Mouse (Mus musculus) telencephalon, adult 2 months (tissue): ENCODE results near the gene Rab19.
"Not testable (repeated sequence)": the region's sequence is repeated elsewhere in the genome, so short reads cannot be mapped to it uniquely, and the experiment has no call there.

Experiments
- DNase-seq: peaks from one replicate; pipeline ENCODE4 v3.0.0-alpha.2; 2011; ENCODE audit warnings: low read depth, low spot score

Gene Rab19

DNA sequence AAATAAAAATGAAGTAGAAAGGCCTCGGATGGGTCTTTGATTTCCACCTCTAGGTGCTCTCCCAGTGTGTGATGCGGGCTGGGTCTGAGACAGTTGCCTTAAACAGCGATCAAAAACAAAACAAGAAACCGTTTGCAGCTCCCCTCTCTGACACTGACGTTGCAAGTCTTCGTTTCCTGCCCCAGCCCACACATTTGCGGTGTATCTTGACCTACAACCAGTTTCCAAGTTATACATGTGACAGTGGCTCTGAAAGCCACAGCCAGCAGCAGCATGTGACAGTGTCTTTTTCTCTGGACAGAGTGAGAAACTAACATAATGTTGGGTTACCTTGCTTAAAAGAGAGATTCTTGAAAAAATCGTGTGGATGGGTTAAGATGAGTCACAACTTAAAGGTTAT is 1.2 kb upstream of the Rab19 start:
- no peak for DNase-seq

DNA sequence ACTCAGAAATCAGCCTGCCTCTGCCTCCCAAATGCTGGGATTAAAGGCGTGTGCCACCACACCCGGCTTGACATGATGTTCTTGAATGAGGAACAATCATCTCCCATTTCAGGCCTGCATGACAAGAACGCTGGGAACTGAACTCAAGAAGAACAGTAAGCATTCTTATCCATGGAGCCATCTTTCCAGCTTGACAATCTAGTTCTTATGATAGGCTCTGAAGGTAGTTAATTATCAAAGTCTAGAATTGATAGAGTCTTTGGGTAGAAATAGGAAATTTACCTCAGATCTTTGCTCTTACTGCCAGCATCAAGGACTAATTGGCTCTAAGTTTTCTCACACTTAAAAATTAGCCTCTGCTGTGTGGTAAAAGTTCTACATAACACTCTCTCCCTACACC is 699 bp upstream of the Rab19 start:
- no peak for DNase-seq

DNA sequence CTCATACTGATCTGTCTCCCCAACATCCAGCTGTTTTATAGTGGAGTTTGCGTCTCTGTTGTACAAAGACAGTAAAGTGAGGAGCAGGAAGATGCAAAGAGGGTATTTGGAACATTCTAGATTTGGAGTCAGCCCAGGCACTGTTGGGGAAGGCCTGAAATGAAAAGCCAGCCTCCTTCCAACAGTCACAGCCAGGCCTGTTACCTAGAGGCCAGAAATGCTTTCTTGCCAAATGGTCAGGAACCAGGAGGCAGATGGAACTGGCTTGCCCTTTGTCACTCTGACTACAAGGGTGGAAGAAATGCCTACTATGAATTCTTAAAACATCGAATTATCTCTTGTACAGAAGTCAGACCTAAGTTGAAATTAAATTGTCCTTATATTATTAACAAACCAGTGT is 9.0 kb downstream of the Rab19 start:
- no peak for DNase-seq

DNA sequence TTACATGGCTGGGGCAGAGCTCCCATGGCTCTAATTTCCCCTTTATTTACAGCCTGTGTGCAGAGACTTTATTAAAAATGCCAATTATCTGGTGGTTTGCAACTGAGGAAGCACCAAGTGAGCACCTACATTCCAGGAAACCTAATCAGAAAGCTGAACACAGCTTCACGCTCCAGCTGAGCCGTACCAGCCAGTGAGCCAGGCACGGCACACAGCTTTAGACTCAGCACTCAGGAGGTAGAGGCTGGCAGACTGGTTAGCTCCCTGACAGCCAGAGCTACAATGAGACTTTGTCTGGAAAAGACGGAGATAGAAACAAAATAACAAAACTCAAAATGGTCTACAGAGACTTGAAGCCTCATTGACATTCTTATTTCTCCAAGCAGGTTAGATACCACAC is 14.5 kb downstream of the Rab19 start:
- DNase-seq = no peak

DNA sequence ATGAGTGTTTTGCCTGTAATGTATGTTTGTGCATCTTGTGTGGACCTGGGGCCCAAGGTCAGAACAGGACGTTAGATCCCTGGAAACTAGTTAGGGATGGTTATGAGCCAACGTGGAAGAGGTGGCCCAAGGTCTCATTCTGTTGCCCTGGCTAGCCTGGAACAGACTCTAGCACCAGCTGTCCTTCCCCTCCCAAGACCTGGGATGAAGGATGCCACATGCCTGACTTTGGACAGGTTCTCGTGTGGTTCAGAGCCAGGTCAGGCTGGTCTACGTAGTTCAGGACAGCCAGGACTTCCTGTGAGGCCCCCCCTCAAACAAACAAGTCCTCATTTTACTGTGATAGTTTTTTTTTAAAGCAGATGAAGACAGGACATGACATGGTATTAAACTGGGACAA is 14.9 kb downstream of the Rab19 start:
- no peak for DNase-seq

DNA sequence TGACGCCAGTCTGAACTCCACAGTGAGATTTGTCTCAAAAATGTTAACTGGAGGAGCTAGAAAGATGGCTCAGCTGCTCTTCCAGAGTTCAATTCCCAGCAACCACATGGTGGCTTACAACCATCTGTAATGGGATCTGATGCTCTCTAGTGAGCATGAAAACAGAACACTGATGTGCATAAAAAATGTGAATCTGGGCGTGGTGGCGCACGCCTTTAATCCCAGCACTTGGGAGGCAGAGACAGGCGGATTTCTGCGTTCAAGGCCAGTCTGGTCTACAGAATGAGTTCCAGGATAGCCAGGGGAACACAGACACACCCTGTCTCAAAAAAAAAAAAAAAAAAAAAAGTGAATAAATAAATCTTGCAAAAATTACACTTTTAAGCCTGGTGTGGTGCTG is 16.1 kb downstream of the Rab19 start:
- no peak for DNase-seq

DNA sequence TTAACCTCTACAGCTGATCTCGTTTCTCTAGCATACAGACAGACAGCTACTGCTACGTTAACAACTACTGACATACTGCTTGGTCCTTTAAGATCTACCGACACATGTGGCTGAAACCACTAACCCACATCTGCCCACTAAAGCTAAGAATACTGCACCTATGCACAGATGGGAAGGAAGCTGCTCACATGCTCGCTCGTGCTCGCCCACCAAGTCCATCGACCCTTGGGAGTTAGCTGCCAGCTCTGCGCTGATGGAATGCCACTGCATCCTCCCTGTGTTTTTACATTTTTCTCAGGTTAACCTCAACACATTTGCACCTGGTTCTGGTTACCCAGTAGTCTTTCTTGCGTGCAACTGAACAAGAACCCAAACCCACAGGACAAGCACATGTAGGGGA is 17.4 kb downstream of the Rab19 start:
- DNase-seq = no peak

DNA sequence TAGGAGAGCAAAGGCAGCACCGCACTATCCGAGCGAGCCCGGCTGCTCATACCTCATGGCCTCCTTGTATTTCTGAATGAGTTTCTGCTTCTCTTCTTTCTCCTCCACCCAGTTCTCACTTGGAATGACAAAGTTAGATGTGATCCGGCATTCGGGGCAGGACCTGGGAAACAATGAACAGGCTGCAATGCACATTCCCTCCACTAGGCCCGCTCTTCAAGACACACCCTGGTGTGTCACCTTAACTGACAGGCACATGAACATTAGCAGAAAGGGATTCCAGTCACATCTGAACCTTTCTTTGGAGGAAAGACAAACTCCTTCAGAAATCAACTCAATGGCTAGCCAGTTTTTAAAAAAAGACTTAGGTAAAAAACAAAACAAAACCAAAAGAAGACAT is 19.4 kb downstream of the Rab19 start:
- no peak for DNase-seq

DNA sequence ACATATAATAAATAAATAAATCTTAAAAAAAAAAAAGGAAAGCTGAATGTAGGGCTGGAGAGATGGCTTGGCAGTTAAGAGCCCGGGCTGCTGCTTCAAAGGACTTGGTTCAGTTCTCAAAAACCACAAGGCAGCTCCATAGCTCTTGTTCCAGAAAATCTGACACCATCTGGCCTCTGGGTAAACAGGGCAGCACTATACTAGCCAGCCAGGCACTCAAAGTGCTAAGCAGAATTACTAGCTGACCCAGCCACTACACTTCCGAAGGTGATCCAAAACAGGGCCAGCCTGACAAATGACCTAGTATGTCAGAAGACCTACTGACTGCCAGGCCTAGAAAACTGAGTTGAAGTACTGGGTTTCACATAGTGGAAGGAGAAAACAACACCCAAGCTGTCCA is 22.2 kb downstream of the Rab19 start:
- DNase-seq = no peak

DNA sequence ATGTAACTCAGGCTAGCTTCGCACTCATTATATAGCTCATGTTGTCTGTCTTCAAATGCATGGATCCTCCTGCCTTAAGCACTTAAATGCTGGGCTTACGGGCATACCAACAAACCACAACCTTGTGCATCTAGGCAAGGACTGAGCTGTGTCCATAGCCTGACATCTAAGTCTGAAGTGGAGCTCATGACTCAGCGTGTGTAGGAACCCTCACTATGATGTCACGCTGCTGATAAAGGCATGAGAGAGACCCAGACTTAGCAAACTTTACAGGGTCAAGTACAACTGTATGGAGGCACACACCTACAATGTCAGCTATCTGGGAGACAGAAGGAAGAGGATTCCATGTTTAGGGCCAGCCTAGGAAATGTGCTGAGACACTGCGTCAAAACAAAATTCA is 25.5 kb downstream of the Rab19 start:
- DNase-seq = no peak

DNA sequence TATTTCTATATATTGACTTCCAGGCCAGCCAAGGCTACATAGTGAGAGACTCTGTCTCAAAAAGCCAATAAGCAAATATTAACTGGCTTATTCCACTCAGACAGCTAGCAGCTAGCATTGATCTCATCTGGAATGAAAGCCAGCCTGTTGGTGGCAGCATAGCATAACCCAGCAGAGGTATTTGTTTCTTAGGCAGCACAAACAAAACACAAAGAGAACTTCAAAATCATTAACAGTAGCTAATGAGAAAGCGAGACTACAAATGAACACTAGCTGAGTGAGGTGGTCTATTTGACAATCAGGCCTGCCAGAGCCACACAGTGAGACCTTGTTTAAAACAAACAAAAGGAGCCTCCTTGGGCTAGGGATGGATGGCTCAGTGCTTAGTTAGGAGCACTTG is 33.1 kb downstream of the Rab19 start:
- no peak for DNase-seq

DNA sequence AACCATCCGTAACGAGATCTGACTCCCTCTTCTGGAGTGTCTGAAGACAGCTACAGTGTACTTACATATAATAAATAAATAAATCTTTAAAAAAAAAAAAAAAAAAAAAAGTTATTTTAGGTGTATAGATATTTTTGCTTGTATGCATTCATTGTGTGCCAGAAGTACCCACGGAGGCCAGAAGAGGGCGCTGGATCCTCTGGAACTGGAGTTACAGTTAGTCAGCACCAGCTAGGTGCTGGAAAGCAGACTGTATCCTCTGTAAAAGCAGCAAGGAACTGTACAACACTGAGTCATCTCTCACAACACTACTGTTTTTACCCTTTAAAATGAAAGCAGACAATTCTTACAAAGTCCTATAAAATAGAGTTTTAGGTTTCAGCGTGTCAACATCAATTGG is 34.8 kb downstream of the Rab19 start:
- DNase-seq = peak; percentile 47

DNA sequence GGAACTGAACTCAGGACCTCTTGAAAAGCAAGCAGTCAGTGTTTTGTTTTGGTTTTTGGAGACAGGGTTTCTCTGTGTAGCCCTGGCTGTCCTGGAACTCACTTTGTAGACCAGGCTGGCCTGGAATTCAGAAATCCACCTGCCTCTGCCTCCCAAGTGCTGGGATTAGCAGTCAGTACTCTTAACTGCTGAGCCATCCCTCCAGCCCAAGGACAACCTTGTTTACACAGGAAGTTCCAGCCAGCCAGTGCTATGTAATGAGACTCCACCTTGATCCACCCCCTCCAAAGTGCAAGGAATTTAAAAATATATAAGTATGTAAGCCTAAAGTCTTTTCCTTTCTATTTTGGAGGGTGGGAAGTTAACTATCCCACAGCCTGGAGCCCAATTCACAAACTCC is 35.7 kb downstream of the Rab19 start:
- DNase-seq = not testable (repeated sequence)

DNA sequence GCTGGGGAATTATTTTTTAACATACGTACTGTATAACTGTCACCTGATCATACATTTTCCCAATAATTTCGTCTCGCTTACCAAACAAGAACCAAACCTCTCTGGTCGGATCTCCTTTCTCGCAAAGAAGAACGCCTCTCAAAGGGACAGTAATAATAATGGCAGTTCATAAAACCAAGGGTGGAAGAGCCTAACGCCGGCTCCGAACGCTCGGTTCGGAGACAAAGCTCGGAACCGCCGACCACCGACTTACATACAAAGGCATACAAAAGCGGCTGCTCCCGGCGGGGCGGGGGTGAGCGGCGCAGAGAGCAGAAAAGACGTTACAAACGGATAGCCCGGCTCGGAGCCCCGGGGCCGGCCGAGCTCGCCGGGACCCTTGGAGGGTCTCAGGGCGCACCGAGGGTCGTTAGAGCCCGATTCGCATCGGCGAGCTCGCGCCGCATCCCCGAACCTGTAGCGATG is 38.4 kb downstream of the Rab19 start:
- DNase-seq = no peak

DNA sequence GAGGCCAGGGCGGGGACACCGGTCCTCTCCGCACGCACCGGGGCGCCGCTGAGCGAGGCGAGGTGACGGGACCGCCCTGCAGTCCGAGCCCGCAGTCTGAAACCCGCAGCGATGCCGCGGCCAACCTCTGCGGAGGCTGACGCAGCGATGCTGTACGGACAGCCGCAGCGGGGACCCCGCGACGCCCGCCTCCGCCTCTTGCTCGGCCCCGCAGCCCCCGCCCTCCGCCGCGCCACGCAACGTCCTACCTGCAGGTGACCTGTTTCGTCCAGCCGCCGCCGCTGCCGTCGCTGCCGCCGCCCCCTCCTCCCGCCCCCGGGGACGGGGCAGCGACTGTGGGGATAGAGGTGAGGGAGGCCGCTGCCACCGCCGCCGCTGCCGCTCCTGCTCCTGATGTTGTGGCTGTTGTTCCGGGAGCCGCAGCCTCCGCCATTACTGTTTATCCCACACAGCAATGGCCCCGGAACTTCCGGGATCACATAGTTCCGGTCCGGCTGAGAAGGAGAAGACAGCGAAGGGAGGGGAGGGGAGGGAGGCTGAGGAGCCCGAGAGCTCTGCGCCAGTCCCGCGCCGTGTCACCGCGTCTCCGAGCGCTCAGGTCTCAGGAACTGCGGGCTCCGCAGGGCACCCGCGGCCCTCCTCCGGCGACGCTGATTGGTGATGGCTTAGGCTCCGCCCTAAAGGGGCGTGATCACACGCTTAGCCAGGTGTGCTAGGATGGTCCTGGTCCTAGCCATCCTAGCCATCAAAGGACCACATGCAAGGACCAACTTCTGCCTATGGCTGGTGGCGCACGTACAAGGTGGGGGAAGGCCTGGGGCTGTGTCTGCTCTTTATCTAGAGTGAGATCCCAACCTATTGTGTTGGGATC is 39.1 kb downstream of the Rab19 start, which contains the start of gene Mkrn1:
Gene Mkrn1, minus strand, starts transcription at position 612 of the 871 bp plus-strand sequence.
- DNase-seq = peak; percentile 80

DNA sequence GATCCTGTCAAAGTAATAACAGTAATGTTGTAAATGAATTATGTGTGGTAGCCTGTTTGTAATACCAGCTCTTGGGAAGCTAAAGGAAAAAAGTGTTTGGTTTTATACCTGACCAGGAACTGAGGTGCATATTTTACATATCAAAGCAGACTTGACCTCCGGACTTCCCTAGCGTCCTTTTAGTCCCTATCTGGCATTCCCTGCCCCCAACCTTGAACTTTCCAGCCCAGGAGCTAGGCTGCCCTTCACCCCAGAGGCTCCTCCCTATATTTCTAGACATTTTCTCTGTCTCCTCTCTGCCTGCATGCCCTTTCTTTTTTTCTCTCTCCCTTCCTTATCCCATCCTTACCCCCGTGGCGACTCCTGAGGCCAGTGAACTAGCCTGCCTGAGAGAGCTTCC is 39.9 kb downstream of the Rab19 start:
- no peak for DNase-seq

DNA sequence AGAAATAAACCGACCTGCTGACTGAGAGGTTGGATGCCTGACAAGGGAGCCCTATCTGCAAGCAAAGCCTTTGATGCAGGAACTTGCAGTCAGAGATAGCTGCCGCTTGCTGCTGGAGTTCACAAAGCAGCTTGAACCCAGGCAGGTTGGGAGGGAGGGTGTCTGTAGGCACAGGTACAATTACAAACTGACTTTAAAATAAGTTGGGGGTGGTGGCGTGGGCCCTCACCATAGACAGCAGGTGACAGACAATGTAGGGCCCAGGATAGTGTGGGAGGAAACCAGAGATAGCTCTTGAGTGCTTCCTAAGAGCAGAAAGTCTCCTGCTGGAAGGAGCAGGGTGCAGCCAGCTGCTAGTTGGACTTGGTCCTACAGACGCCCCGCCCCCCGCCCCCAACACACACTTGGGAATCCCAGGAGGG is 42.2 kb downstream of the Rab19 start:
- DNase-seq = no peak

DNA sequence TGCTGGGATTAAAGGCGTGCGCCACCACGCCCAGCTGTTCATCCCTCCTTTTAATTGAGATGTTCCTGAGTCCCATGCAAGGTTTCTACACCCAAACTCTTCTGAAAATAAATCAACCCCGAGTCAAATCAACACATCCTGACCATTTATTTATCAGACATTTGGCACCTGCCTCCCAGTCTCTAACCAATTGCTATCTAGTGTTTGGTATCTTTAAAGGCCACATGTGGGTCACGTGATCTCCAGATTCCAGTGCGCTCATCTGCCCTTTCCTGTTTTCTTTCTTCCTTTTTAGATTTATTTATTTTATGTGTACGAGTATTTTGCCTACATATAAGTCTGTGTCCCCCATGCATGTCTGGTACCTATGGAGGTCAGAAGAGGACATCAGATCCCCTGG is 42.7 kb downstream of the Rab19 start:
- DNase-seq = no peak

DNA sequence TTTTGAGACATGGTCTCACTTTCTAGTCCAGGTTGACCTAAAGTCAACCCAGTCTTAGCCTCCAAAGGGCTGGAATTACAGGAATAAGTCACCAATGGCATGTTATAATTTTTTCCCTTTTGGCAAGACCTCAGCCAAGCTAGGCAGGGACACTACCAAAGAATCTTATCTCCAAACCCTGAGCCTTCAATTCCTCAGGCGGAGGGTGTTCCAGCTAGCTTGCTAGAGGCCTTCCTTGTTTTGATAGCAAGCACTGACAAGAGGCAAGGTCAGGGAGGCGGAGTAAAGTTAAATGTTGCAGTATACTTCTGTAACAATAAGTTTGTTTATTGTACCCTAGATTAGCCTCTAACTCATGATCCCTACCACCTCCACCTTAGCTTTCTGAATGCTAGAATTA is 44.2 kb downstream of the Rab19 start:
- DNase-seq = no peak

DNA sequence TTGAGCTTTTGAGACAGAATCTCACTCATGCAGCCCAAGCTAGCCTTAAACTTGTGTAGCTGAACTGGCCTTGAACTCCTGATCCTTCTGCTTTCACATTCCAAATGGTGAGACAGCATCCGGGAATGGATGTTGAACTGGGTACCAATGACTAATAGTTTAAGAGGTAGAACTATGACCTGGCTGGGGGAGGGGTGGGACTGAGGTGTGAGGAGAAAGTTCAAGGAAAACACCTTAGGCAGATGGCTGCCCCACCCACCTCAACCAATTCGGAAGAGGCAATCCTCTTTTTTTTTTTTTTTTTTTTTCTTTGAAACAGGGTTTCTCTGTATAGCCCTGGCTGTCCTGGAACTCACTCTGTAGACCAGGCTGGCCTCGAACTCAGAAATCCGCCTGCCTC is 45.8 kb downstream of the Rab19 start:
- DNase-seq = no peak

DNA sequence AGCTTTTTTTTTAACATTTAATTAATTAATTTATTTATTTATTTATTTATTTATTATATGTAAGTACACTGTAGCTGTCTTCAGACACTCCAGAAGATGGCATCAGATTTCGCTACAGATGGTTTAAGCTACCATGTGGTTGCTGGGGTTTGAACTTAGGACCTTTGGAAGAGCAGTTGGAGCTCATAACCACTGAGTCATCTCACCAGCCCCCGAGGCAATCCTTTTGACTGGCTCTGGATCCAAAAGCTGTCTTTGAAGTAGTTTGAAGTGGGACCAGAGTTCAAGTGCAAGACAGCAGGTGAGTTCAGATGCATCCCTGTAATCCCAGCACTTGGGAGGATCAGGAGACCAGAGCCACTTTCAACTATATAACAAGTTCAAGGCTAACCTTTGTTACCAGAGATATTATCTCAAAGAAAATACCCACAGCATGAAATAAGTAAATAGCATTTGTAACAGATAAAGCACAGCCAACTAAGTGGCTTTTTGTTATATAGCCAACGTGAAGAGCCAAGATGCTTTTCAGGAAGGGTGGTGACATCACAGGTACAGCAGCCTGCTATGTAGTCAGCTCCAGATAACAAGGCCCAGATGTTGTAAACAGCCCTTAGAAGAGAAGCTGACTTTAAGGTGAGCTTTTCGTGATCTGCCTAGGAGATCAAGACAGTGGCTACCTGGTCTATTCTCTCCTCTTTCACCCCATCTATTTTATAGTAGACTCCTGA is 46.5 kb downstream of the Rab19 start:
- DNase-seq = no peak

DNA sequence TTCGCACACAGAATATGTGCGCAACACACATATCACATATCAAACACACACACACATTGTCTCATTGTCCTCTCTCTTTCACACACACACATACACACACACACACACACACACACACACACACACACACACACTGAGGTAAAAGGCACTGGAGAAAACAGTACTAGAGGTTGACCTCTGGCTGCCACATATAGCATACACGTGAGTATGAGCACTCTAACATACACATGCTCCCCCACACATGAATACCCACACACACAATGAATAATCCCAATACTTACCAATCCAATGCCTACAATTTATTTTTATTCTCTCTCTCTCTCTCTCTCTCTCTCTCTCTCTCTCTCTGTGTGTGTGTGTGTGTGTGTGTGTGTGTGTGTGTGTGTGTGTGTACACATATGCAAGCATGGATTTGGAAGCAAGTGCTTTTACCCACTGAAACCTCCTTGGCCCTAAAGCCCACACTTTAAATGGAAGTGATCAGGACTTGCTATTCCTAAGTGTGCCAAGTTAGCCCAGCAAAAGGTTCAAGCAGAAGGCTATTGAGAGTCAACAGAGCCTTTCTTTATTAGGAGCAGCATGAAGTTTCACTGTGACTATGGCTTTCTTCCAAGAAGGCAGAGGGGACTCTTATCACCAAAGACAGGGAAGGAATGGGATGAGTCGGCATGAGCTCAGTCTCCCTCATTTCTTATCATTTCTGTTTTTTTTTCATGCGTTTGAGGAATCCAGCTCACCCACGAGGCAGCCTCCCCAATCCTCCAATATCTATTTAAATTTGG is 48.2 kb downstream of the Rab19 start:
- DNase-seq = no peak
